Mouse (Mus musculus): ENCODE results near the gene Cps1.

DNA sequence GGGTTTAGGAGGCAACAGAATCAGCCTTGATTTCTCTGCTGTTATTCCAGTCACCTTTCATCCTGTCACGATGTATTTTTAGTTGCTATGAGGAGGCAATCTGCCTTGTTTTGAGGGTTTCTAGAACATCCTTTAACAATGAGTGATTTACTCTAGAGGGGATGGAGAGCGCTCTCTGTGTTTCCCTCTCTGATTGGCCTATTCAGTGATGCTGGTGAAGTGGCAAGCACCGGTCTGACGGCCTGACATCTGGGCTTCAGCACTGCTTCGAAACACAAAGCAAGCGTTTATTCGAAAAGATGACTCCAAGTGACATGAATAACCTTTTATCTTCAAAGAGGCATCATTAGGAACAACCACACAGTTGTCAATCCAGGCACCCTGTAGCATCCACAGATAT, 100.8 kb downstream of the Cps1 start:
- TF ChIP-seq CTCF (IDR thresholded peaks at IDR 0.05; ENCODE audit: insufficient read depth, low read depth, low read length) (no peak), POLR2A (IDR thresholded peaks at IDR 0.05; ENCODE audit: insufficient read depth, low read depth, low read length) (no peak)
